Mouse (Mus musculus) heart, adult 8-10 months (tissue): ENCODE measurements around the gene Pnliprp2. TPM values are rescaled to one million over a fixed set of nuclear protein-coding genes. Genes with fewer than 3 reads are reported as not detected.
A peak's percentile ranks its signal among the peaks of the same experiment; 100 is the strongest.

ENCODE experiments used
- DNase-seq: peaks from one replicate; pipeline ENCODE4 v3.0.0; 2022; ENCODE audit warnings: low spot score
- total RNA-seq, 4 experiments: library from RNA; stranded (reverse); gene quantifications; 2 replicates each; pipeline ENCODE4 v1.2.4; 2022

Pnliprp2 gene
- not detected for total RNA-seq

DNA sequence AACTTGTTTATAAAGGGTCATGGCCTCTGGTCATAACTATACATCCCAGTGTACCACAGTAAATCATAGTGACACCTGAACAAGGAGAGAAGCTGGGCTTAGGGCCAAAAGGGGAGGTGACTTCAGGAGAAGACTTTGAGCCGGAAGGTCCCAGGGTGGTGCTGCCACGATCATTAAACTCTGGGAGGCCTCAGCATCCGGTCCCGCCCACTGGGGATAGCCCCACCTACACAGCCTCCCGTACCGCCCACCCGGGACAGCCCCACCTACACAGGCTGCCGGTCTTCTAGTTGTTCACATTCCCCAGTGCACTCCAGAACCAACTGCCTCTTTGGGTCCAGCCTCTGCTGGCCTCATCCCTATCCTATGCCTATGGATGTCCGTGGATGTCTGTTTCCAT is at the start of gene Pnliprp2:
Gene Pnliprp2, plus strand, starts transcription at position 297 of the 400 bp plus-strand sequence.
- no peak for DNase-seq

DNA sequence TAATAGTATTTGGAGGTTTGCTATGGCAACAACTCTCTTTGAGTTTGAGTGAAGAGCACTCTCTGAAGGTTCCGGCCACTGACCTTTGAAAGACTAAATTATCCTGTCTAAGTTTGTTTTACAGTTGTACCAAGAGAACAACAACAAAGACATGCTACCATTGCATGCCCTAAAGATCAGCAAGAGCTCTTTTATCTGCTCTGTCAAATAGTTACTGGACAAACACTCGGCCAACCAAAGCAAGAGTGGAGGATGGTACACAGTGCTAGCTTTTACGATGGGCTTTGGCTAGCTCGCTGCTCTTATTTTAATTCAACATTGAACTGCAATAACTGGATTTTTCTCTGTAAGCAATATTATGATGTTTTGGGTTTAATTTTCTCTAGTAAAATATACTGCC is 41.6 kb upstream of the Pnliprp2 start:
- no peak for DNase-seq

DNA sequence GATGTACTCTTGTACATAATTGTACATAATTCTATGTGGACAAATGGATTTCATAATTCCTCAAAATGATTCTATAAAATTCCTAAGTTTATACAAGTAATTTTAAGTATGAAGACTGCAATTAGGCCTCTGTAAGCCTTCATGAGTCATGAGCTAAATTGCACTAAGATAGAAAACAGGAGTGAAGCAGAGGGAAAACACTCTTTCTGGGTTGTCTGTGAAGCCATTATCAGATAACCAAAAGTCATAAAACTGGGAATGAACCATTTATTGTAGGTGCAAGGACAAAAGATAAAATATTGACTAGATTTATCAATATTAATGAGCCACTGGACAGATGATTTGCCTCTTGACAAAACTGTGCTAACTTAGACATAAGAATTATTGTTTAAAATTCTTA is 39.1 kb upstream of the Pnliprp2 start:
- no peak for DNase-seq

DNA sequence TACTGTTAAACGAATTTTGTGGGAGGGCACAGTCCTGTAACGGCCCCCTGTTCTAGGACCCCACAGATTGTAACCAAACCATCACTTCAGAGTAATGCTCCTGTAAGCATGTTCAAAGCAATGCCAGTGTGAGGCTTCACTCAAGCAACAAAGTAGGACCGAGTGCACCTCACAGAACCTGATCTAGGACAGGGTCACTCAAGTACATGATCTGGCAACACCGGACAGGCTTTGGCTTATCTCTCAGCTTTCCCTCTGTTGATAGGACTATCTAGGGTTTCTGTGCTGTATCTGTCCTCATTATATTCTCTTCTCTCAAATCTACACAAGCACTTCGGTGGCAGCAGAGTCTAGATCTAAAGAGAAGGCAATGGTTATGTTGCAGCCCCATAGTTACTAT is 33.0 kb upstream of the Pnliprp2 start:
- DNase-seq = no peak

DNA sequence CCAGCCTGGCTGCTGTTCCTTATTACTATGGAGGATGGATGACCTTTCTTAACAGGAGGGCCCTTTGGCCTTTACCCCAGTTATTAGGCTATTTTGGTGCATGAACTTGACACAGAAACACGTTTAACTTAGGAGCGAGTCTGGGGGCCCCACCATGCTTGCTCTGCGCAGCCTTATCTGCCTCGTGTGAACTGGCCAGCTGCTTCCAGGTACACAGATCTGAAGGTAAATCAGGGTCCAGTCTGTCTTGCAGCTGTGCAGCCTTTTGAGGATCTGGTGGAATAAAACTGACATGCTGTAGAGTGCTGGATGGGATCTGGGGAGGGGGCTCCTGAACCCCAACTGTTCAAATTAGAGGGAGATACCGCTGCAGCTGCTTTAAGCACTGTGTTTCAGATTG is 31.8 kb upstream of the Pnliprp2 start:
- DNase-seq = no peak

DNA sequence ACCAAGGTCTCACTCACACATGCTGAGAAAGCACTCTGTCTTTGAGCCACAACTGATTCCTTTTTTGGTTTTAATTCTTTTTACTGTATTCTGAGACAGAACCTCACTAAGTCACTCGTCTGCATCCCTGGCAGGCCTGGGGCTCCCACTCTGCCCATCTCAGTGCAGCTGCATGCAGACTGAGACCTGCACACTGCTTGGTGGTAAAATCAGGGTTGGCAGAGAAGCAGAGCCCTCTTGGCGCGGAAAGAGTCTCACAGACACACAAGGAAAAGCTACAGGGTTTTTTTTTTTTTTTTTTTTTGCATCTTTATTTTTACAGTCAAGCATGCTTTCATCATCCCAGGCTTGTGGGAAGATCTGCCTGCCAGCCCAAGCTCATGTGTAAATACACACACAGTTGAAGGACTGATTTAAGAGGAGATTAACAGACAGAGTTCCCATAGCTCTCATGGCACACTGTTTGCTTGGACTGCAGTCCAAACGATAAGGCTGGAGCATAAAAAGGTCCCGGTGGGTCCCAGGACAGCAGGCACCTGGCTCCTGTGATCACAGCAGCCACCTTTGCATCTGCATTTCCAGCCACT is 31.0 kb upstream of the Pnliprp2 start, which contains the start of gene Pnliprp1:
Gene Pnliprp1, plus strand, starts transcription at position 443 of the 587 bp plus-strand sequence.
- DNase-seq = no peak

DNA sequence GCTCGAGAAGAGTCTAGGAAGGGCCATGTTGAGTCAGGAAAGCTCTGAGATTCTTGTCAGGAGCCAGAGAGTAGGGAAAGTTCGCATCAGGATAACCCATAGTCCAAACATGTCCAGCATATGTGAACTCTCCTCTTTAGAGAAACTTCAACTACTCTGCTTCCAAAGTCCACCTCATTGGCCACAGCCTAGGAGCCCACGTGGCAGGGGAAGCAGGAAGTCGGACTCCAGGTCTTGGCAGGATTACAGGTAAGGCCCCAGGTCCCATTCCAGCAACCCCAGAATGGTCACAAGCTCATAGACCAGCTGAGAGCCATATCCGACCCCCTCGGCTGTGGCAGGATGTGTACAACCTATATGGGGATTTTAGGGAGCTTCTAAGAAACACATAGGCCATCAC is 26.3 kb upstream of the Pnliprp2 start:
- DNase-seq = no peak

DNA sequence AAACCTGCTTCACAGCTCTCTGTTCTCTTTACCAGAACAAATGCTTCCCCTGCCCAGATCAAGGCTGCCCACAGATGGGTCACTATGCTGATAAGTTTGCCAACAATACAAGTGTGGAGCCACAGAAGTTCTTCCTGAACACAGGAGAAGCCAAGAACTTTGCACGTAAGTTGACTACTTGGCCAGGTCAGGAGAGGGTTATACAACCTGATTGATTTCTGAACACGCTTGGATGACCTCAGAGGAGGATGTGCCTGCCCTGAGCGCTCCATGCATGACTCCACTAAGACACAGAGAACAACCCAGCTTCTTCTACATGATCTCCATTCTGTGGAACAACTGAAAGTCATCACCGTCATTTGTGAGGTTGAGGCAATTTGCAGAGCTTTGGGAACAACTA is 21.4 kb upstream of the Pnliprp2 start:
- no peak for DNase-seq

DNA sequence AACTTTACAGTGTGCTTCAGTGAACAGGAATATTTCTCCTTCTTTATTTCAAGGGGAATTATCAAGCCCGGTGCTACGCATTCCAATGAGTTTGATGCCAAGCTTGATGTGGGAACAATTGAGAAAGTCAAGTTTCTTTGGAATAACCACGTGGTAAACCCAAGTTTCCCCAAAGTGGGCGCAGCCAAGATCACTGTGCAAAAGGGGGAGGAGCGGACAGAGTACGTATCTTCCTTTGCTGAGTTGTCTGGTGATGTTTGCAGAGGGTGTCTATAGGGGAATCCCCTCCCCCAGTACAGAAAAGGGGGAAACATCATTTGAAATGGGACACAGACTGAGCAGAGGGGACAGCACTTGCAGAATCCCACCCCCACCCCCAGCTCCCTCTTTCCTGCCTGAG is 18.5 kb upstream of the Pnliprp2 start:
- no peak for DNase-seq

DNA sequence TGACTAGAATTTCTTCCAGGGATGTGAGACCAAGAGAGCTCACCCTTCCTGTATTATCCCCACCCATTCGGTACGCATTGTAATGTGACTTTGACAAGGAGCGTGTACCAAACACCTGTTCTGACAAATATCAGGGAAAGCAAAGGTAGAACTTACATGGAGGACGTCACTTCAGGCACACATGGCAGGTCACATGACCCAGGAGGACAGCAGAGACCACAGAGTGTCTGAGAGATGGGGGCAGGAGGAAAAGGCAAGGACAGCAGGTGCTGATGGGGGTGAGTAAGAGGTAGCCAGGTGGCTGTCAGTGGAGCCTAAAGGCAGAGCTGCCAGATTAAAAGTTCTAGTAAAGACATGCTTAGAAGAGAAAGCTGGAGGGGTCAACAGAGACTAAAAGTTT is 16.8 kb upstream of the Pnliprp2 start:
- DNase-seq = no peak

DNA sequence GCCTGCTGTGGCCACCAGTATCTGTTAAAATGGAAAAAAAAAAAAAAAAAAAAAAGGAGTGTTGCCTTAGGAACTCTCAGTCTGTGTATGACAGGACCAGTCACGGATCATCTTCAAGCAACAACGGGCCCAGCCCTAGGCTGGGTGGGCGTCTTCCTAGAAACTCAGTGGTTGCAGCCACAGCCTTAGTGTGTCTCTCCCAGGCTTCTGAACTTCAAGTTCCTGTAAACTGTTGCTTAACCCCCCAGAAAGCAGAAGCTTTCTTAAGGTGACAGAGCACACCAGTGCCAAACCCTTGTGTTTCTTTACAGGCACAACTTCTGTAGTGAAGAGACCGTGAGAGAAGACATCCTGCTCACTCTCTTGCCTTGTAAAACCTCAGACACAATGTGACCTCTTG is 15.8 kb upstream of the Pnliprp2 start:
- no peak for DNase-seq

DNA sequence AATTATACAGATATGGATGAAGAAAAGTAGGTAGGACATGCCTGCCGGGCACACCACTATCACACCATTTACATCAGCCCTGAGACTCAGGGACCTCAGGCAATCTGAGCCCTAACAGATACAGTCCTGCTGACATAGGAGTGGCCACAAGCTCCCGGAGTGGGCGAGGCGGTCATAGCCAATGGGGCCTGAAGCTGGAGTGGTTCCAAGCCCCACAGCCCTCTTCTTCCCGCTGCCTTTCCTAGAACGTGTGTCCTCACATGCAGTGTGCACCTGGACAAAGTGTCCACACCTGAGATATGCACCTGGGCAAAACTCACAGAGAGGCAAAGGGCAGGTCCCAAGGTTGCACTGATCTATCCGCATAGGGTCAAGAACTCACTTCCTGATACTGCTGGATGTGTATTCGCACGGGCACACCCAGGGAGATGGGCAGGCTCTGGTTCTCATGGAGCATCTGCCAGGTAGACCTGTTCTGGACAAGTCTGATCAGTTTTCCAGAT is 12.0 kb upstream of the Pnliprp2 start:
- no peak for DNase-seq

DNA sequence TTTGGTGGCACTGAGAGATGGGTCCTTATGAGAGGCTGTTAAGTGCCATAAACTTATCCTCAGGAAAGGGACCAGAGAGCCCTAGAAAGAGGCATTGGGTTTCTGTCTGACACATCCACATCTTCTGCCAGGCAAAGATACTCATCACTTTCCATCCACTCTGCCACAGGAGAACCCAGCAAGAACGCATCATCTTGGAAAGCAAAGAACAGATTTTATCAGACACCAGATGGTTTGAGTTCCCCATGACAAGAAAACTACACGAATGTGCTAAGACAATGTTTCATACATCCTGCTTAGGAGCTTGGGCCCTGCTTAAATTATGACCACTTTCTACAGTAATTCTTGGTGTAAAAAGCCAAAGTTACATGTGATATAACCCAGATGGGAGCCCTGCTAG is 8.7 kb upstream of the Pnliprp2 start:
- DNase-seq = no peak

DNA sequence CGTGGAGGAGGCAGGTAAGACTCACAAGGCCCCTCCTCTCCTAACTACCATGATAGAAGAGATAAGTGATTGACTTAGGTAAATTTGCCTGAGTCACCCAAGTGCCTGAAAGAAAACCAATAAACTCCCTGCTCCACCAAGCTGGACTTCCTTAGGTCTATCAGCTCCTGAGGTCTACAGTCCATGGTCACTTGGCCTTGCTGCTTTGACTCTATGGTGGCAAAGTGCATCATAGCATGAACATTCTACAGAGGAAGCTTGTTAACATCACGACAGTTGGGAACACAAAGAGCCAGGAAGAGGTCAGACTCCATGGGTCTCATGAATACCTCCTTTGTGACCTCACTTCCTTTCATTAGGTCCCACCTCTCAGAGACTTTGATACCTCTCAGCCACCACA is 8.0 kb upstream of the Pnliprp2 start:
- DNase-seq = no peak

DNA sequence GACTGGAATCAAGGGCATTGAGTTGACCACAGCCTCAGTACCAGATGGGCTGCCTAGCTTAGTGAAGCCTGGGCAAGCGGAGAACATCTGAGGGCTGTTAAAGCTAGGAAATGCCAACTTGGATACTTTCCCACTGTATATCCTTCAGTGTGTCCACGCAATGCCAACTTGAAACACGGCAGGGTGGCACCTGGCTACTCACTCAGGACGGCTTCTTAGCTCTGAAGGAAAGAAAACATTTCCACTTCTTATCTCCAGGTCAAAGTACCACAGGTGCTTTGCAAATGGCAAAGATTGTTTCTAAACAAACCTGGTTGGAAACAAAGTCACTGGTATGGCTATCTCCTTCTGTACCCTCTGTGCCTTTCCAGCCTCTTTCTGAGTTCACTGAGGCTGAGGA is 648 bp upstream of the Pnliprp2 start:
- DNase-seq = no peak

DNA sequence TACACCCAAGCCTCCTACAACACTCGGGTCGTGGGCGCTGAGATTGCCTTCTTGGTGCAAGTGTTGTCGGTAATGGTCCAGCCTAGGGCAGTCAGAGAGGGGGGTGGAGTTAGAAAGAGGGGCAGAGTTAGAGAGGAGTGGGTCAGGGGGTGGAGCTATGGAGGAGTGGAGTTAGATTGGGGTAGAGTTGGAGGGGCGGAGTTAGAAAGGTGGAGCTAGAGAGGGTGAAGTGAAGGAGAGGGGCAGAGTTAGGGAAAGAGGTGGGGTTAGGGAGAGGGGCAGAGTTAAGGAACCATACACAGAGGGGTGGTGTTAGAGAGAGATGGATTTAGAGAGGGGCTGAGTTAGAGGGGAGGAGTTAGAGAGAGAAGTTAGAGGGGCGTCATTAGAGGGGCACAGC is 2.8 kb downstream of the Pnliprp2 start:
- no peak for DNase-seq

DNA sequence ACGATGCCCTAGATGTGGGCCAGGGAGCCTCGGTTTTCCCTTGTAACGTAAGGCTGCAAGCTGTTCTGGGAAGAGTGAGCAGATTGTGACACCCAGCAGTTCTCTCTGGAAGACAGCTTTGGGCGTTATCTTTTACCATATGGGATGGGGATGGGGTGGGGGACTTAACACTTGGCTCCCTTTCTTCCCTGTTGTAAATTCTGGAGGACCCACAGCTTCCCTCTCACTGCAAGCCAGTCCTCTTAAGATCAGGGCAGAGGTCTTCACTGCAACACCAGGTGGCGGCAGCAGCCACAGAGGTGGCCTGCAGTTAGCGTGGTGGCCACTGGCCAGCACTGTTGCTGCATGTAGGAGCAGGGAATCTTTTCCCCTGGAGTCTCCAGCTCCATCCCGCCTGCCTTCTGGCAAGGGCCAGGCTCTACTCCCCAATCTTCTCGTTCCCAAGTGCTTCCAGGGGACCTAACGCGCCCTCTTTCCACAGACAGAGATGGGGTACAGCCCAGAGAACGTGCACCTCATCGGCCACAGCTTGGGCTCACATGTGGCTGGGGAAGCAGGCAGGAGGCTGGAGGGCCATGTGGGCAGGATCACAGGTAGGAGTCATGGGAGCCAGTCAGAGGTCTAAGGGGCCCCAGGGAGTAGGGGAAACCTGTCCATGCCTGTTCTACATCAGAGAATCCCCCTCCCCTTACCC is 3.5 kb downstream of the Pnliprp2 start:
- peak; percentile 35 for DNase-seq

DNA sequence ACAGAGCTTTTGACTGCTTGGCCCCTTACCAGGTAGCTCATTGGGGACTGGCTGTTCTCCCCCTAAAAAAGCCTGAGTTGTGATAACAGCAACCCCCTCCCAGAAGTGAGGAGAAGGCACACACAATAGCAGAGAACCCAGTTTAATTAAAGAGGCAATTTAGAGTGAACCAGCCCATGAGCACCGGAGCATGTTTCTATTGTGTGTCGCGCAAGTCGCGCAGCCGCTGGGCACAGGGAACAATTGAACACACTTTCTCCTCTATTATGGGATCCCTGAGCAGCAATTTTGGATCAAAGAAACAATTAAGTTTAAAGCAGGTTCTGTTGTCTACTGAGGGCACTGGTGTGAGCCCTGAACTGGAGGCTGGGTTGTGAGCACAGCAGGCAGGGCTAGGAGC is 7.8 kb downstream of the Pnliprp2 start:
- DNase-seq = no peak

DNA sequence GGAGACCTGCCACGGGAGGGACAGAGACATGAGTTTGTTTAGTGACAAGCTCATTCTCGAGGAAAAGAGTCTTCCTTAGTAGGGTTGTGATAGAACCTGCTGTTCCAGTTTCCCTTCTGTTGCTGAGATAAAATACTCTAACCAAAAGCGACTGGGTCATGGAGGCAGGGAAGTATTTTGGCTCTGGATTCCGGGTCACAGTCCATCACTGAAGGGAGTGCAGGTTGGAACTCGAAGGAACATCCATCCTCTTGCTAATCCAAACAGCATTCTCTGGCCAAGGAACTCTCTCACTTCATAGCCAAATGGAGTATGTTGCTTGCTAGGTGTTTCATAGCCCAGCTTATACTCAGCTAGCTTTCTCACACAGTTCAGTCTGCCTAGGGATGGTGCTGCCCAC is 16.9 kb downstream of the Pnliprp2 start:
- no peak for DNase-seq

DNA sequence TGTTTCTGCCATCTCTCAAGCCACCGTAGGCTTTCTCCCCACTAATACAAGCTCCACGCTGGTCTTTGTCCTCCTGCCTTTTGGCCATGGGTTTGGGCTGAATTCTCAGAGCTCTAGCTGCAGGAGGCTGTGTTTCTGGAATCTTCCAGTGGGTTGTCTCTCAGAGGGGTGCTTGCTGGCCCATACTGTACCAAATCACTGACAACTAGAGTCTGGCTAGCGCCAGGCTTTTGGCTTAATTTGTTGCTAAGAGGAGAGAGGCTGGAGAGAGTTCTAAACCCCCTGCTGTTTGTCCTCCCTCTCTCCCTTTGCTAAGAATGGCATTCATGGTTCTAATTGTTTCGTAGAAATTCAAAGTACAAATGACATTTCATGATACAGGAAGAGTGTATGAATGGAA is 22.0 kb downstream of the Pnliprp2 start:
- DNase-seq = no peak

DNA sequence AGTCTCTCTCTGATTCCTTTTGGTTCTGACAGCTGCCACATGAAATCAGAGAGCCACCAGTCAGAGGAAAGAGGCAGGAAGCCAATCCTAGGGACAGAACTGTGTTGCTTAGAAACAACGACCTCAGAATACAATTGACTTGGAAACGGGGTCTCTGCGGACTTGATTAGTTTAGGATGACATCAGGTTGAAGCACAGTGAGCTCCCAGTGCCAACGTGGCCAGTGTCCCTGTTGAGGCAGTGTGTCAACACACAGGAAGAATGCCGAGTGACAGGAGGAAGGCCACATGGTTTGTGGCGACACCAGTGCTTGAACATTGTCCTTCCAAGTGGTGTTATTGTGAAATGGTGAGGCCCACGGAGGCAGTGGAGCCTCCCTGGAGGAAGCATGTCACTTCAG is 24.4 kb downstream of the Pnliprp2 start:
- no peak for DNase-seq

DNA sequence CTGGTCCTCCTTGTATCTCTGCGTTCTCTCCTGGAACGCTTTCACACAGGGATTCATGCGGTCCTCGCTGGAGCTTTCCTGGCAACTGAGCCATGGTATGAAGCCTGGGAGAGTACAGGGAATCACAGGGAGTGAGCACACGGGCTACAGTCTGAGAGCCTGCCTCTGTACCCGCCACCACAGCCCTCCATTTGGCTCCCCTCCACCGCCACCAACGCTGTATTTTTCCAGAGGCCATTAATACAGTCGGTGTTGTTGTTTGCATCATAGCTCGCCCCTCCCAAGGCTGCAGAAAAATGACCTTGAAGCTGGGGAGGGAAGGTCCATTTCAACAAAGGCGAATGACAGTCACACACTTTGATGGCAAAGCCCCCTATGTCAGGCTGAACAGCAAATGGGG is 29.7 kb downstream of the Pnliprp2 start:
- DNase-seq = no peak

DNA sequence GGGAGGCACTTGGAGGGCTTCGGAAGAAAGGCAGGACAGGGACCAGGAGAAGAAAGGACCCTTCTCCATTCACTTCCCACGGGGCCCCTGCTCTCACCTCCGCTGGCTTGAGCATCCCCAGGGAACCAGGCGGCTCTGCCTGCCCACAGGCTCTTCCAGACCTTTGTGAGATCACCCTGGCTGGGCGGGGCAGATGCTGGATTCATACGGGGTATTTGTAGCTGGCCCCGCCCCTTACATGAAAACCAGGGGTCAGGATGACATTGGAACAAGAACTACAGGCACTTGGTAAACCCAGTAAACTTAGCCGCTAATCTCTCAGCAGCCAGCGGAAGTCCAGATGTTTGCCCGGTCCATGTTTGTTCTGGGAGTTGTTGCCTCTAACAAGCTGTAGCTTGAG is 34.8 kb downstream of the Pnliprp2 start, which contains the start of gene 1700019N19Rik:
Gene 1700019N19Rik, minus strand, starts transcription at position 178 of the 400 bp plus-strand sequence.
- DNase-seq = no peak
